In genomic region chr6:6016931-6017330, GRCm38 (mm10) we compare ENCODE assay signal across 26 mouse cellular contexts.
DNase-seq lines count a peak whose midpoint lies in the region; ATAC-seq and TF ChIP-seq lines count a peak whose summit lies in the region.
"Had no signal": no experiment of that assay in that cellular context is flagged by ENCODE, and none has a peak within 500 bp of the region (broad histone marks: within the 10 kb centered on the region; RNA-seq: fewer than 3 reads in every experiment).

No protein-coding gene starts in this region.

- no peaks in the 10 kb centered on the region for H3K9me3 ChIP-seq in heart, embryonic 14.5 days (ENCODE audit: control insufficient read depth, low read length)
- H3K9me3 ChIP-seq: embryonic facial prominence, embryonic 13.5 days; forebrain, embryonic 13.5 days; hindbrain, embryonic 12.5 days; kidney, embryonic 15.5 days; midbrain, embryonic 10.5 days had no signal

- no peak for DNase-seq in heart, adult 18-20 months
- peak; percentile 25 for DNase-seq in brain, embryonic 14.5 days (ENCODE audit: low read depth)
- peak; percentile 58 for DNase-seq in embryo, embryonic 10.5 days (ENCODE audit: low spot score)
- DNase-seq in forelimb bud, embryonic 11.5 days (ENCODE audit: low read depth, low spot score), result peak; percentile 72
- DNase-seq in adrenal gland, postnatal 10 days, result no peak
- DNase-seq: adrenal gland, adult 8-10 months; B cell, adult 2 months; cerebellum, adult 8-10 months; cerebellum, postnatal 36 days; gastrocnemius, postnatal 14 days; kidney, adult 11 months; kidney, postnatal 36 days; layer of hippocampus, postnatal 36 days; right cerebral cortex, postnatal 14 days; thymus, adult 2 months; thymus, postnatal 4 days had no signal

- TF ChIP-seq POLR2A in brain, embryonic 14.5 days (IDR thresholded peaks at IDR 0.05; ENCODE audit: borderline replicate concordance, extremely low read depth, insufficient read depth, insufficient read length, poor library complexity, severe bottlenecking), result no peak

- no peaks in the 10 kb centered on the region for H3K27me3 ChIP-seq in heart, embryonic 14.5 days (ENCODE audit: control insufficient read depth, insufficient read depth, low read length)
- H3K27me3 ChIP-seq: forebrain, embryonic 13.5 days; hindbrain, embryonic 12.5 days; kidney, embryonic 15.5 days had no signal

- TF ChIP-seq CTCF in brain, embryonic 14.5 days (IDR thresholded peaks at IDR 0.05; ENCODE audit: borderline replicate concordance, extremely low read depth, insufficient read depth, insufficient read length), result no peak

- ATAC-seq in heart, embryonic 14.5 days (ENCODE audit: insufficient number of reproducible peaks, insufficient read depth, low FRiP score, low read depth), result no peak
- no peak for ATAC-seq in CD4-positive, CD25-positive, alpha-beta regulatory T cell, adult 4 months
- ATAC-seq: forebrain, embryonic 13.5 days; lung, postnatal 0 days had no signal

- H3K9ac ChIP-seq in heart, embryonic 14.5 days (ENCODE audit: low read length), result no peak overlapping the region
- H3K9ac ChIP-seq: embryonic facial prominence, embryonic 13.5 days; forebrain, embryonic 13.5 days; hindbrain, embryonic 12.5 days; kidney, embryonic 15.5 days had no signal

- no peaks in the 10 kb centered on the region for H3K36me3 ChIP-seq in heart, embryonic 14.5 days (ENCODE audit: control insufficient read depth, insufficient read depth, low read length)
- H3K36me3 ChIP-seq: embryonic facial prominence, embryonic 13.5 days; hindbrain, embryonic 12.5 days; kidney, embryonic 15.5 days; midbrain, embryonic 10.5 days had no signal

- H3K4me2 ChIP-seq in heart, embryonic 14.5 days (ENCODE audit: low read length), result 0 out of 2 replicates have a peak overlapping the region, but pooled peaks have one; percentile 26
- H3K4me2 ChIP-seq: embryonic facial prominence, embryonic 13.5 days; forebrain, embryonic 13.5 days; hindbrain, embryonic 12.5 days; kidney, embryonic 15.5 days had no signal

- no peak overlapping the region for H3K4me3 ChIP-seq in heart, embryonic 14.5 days (ENCODE audit: control insufficient read depth in 1 of 2, insufficient read depth in 1 of 2, low read depth in 1 of 2, low read length in 2 of 2)
- H3K4me3 ChIP-seq: embryonic facial prominence, embryonic 13.5 days; forebrain, embryonic 13.5 days; hindbrain, embryonic 12.5 days; kidney, embryonic 15.5 days; midbrain, embryonic 10.5 days had no signal

- no peak overlapping the region for H3K27ac ChIP-seq in heart, embryonic 14.5 days (replicated peaks in 1 of 2; ENCODE audit: control insufficient read depth in 1 of 2, insufficient read depth in 1 of 2, low read depth in 2 of 2, low read length in 2 of 2)
- H3K27ac ChIP-seq: embryonic facial prominence, embryonic 13.5 days; forebrain, embryonic 13.5 days; hindbrain, embryonic 12.5 days; kidney, embryonic 15.5 days; macrophage; midbrain, embryonic 10.5 days; stomach, postnatal 0 days had no signal

- 38% methylated on average over 9 of the region's 9 CpGs for WGBS in heart, embryonic 14.5 days

- peaks cover 0 to 6% of the 10 kb centered on the region in 2 experiments; a peak in 2 of 4 replicates for H3K4me1 ChIP-seq in heart, embryonic 14.5 days (ENCODE audit: control insufficient read depth in 2 of 2, insufficient read depth in 2 of 2, low read length in 2 of 2)
- H3K4me1 ChIP-seq: hindbrain, embryonic 12.5 days; kidney, embryonic 15.5 days; midbrain, embryonic 10.5 days had no signal

Comparison
In these comparisons a context has a peak if more than half of its experiments do, and no peak if none do; other contexts are left out.
1. DNase-seq: peak in brain, embryonic 14.5 days (single experiment), embryo, embryonic 10.5 days (single experiment) and forelimb bud, embryonic 11.5 days (single experiment); none in heart, adult 18-20 months (0 of 2) and adrenal gland, postnatal 10 days (single experiment).